Mouse (Mus musculus): ENCODE results near the gene Ap1b1. TPM values are rescaled to one million over a fixed set of nuclear protein-coding genes. Genes with fewer than 3 reads are reported as not detected.
A peak's percentile ranks its signal among the peaks of the same experiment; 100 is the strongest.

The Ap1b1 gene
- polyA plus RNA-seq, 1 experiment from 2014 or later, result 73.6 TPM

DNA sequence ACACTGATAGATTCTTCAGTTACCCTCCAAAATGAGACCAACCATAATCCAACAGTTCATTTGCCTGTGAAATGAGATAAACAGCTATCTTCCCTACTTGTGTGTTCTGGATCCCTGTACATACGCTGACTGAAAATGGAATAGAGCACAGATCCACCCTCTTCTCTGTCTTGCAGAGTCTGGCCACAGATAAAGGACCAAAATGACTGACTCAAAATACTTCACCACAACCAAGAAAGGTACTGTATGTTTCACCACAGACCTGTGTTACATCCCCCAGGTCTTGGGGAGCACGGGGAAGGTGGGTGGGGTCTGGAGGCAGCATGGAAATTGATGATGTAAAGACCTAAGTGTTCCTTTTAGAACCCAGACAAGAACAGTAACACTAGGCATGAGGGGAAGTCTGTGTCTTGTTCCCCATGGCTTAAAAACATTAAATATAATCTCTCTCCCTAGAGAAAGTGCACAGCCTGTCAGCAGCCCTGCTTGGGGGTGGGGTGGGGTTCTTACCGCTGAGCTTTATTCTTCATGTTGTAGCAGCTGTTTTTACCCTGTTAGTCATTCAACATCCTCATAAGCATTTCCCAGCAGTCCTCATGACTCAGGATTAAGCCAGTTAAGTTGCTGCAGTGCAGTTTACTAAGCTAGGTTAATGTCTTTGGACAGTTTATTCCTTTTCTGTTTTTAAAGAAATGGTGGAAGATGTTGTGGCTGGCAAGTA lies 22.9 kb downstream of the Ap1b1 start:
- H3K27ac ChIP-seq (ENCODE audit: low read depth, low read length), result no peak overlapping the region
- ATAC-seq (ENCODE audit: insufficient read depth, low FRiP score, low TSS enrichment) (no peak), DNase-seq (ENCODE audit: low spot score) (no peak)
- 90% methylated on average over 3 of the region's 3 CpGs for WGBS
- no peak overlapping the region for H3K4me3 ChIP-seq (ENCODE audit: low read depth, low read length)
- peaks cover 3% of the 10 kb centered on the region; the same call in 1 of the 2 replicates for H3K36me3 ChIP-seq (ENCODE audit: control insufficient read depth, insufficient read depth, low read length)
- H3K4me1 ChIP-seq (ENCODE audit: control insufficient read depth, insufficient read depth, low read length), result no peaks in the 10 kb centered on the region
- no peaks in the 10 kb centered on the region for H3K27me3 ChIP-seq (ENCODE audit: control insufficient read depth, insufficient read depth, low read length)
- no peaks in the 10 kb centered on the region for H3K9me3 ChIP-seq (ENCODE audit: control insufficient read depth, low read length)
- no peak overlapping the region for H3K4me2 ChIP-seq (ENCODE audit: low read depth)
- no peak overlapping the region for H3K9ac ChIP-seq (ENCODE audit: low read length)

DNA sequence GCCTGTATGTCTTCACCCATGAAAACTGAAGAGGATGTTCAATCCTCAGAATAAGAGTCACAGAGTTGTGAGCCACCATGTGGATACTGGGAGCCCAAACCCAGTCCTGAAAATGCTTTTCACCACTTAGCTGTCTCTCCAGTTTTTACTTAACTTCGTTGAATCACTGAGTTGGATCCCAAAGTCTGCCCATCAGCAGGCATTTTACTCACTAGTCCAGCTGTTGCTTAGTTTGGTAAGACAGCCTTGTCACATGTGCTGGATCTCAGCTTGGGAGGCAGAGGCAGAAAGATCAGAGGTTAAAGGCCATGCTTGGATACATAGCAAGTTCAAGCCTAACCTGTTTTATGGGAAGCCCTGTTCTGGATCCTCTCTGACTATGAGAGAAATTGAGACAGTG lies 23.6 kb downstream of the Ap1b1 start:
- Histone ChIP-seq H3K27ac (ENCODE audit: low read depth, low read length) (no peak overlapping the region), H3K4me3 (ENCODE audit: low read depth, low read length) (no peak overlapping the region), H3K4me1 (ENCODE audit: control insufficient read depth, insufficient read depth, low read length) (no peaks in the 10 kb centered on the region), H3K4me2 (ENCODE audit: low read depth) (no peak overlapping the region), H3K27me3 (ENCODE audit: control insufficient read depth, insufficient read depth, low read length) (no peaks in the 10 kb centered on the region), H3K9ac (ENCODE audit: low read length) (no peak overlapping the region), H3K36me3 (ENCODE audit: control insufficient read depth, insufficient read depth, low read length) (peaks cover 6% of the 10 kb centered on the region; the same call in 1 of the 2 replicates), H3K9me3 (ENCODE audit: control insufficient read depth, low read length) (no peaks in the 10 kb centered on the region)
- ATAC-seq (ENCODE audit: insufficient read depth, low FRiP score, low TSS enrichment) (no peak), DNase-seq (ENCODE audit: low spot score) (no peak)
- 94% methylated on average over 1 of the region's 1 CpGs for WGBS

DNA sequence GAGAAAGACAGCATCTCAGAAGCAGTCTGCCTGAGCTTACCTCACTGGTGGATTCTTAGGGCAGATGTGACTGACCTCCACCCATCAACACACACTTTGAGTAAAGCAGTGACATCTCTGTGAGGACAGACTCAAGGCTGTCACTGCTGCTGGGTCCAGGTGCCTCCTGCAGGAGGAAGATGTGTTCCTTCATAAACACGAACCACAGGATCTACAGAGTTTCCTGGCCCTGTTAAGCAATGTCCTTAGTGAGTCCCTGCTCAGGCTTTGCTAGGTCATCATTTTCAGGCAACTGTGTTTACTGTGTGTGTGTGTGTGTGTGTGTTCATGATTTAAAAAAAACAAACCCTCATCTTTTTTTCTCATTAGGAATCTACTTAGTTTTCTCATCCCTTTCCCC lies 24.9 kb downstream of the Ap1b1 start:
- ATAC-seq (ENCODE audit: insufficient read depth, low FRiP score, low TSS enrichment), result no peak
- no peak for DNase-seq (ENCODE audit: low spot score)
- H3K27me3 ChIP-seq (ENCODE audit: control insufficient read depth, insufficient read depth, low read length), result no peaks in the 10 kb centered on the region
- H3K27ac ChIP-seq (ENCODE audit: low read depth, low read length), result no peak overlapping the region
- no peak overlapping the region for H3K4me2 ChIP-seq (ENCODE audit: low read depth)
- no peak overlapping the region for H3K9ac ChIP-seq (ENCODE audit: low read length)
- peaks cover 9% of the 10 kb centered on the region; the same call in 1 of the 2 replicates for H3K36me3 ChIP-seq (ENCODE audit: control insufficient read depth, insufficient read depth, low read length)
- no peaks in the 10 kb centered on the region for H3K4me1 ChIP-seq (ENCODE audit: control insufficient read depth, insufficient read depth, low read length)
- no peak overlapping the region for H3K4me3 ChIP-seq (ENCODE audit: low read depth, low read length)
- 80% methylated on average over 1 of the region's 1 CpGs for WGBS
- no peaks in the 10 kb centered on the region for H3K9me3 ChIP-seq (ENCODE audit: control insufficient read depth, low read length)

DNA sequence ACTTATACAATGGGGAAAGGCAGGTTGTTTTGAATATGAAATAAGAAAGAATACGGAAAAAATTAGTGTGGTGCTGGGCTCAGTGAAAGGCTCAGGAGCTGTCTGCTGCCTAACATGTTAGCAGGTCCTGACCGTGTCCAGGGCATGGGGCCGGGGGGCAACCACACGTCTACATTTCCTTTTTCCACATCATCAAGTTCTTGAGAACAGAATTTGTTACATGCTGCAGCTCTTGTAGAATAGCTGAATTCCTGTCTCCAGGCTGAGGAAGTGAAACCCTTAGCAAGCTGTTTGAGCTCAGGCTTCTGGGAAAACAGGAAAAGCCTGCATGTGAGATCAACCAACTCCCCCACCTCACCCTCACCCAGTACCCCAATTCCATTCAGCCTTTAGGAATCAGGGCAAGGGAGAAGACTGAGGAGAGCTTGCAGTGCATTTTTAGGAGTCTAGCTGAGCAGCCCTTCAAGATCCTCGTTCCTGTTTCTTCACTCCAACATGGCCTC lies 25.6 kb downstream of the Ap1b1 start:
- no peak for DNase-seq (ENCODE audit: low spot score)
- WGBS, result 91% methylated on average over 5 of the region's 5 CpGs
- no peak overlapping the region for H3K4me3 ChIP-seq (ENCODE audit: low read depth, low read length)
- no peaks in the 10 kb centered on the region for H3K4me1 ChIP-seq (ENCODE audit: control insufficient read depth, insufficient read depth, low read length)
- H3K9me3 ChIP-seq (ENCODE audit: control insufficient read depth, low read length), result no peaks in the 10 kb centered on the region
- H3K4me2 ChIP-seq (ENCODE audit: low read depth), result no peak overlapping the region
- H3K36me3 ChIP-seq (ENCODE audit: control insufficient read depth, insufficient read depth, low read length), result peaks cover 14% of the 10 kb centered on the region
- H3K27ac ChIP-seq (ENCODE audit: low read depth, low read length), result no peak overlapping the region
- H3K9ac ChIP-seq (ENCODE audit: low read length), result no peak overlapping the region
- ATAC-seq (ENCODE audit: insufficient read depth, low FRiP score, low TSS enrichment), result no peak
- H3K27me3 ChIP-seq (ENCODE audit: control insufficient read depth, insufficient read depth, low read length), result no peaks in the 10 kb centered on the region

DNA sequence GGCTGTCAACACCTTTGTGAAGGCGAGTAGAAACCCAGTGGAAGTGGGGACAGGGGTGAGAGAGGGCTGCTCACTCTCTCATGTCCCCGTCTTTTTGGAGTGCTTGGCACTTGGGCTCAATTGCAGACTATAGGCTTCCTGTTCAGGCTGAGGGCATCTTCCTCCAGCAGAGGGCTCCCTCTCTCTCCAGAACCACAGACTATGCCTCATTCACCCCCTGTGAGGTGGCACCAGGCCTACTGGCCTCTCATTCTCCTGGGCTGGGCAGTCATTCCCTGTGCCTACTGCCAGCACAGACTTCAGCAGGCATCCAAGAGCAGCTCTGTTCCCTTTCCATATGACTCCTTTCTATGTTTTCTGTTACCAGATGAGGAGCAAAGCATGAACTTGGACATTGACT lies 29.1 kb downstream of the Ap1b1 start:
- peaks cover 20% of the 10 kb centered on the region for H3K36me3 ChIP-seq (ENCODE audit: control insufficient read depth, insufficient read depth, low read length)
- no peaks in the 10 kb centered on the region for H3K27me3 ChIP-seq (ENCODE audit: control insufficient read depth, insufficient read depth, low read length)
- H3K27ac ChIP-seq (ENCODE audit: low read depth, low read length), result no peak overlapping the region
- no peak overlapping the region for H3K9ac ChIP-seq (ENCODE audit: low read length)
- DNase-seq (ENCODE audit: low spot score) (peak; percentile 42), ATAC-seq (ENCODE audit: insufficient read depth, low FRiP score, low TSS enrichment) (no peak)
- no peaks in the 10 kb centered on the region for H3K4me1 ChIP-seq (ENCODE audit: control insufficient read depth, insufficient read depth, low read length)
- H3K9me3 ChIP-seq (ENCODE audit: control insufficient read depth, low read length), result no peaks in the 10 kb centered on the region
- H3K4me3 ChIP-seq (ENCODE audit: low read depth, low read length), result no peak overlapping the region
- H3K4me2 ChIP-seq (ENCODE audit: low read depth), result no peak overlapping the region
- WGBS, result 60% methylated on average over 2 of the region's 2 CpGs

DNA sequence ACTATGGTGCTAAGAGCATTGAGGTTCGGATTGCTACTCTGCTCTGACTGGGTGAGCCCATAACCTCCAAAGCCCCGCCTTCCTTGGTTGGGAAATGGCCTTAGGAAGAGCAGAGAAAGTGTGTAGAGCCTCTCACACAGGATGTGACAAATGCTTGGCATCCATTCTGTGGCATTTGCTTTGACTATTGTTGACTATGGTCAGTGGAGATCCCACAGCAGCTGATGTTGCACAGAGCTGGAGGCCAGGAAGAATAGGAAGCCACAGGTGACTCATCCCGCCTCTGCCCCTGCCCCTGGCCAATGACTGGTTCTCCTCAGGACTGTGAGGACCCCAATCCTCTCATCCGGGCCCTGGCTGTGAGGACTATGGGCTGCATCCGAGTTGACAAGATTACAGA lies 29.7 kb downstream of the Ap1b1 start:
- Histone ChIP-seq H3K4me3 (ENCODE audit: low read depth, low read length) (no peak overlapping the region), H3K27me3 (ENCODE audit: control insufficient read depth, insufficient read depth, low read length) (no peaks in the 10 kb centered on the region), H3K4me1 (ENCODE audit: control insufficient read depth, insufficient read depth, low read length) (no peaks in the 10 kb centered on the region), H3K4me2 (ENCODE audit: low read depth) (no peak overlapping the region), H3K9me3 (ENCODE audit: control insufficient read depth, low read length) (no peaks in the 10 kb centered on the region), H3K27ac (ENCODE audit: low read depth, low read length) (no peak overlapping the region), H3K36me3 (ENCODE audit: control insufficient read depth, insufficient read depth, low read length) (peaks cover 21% of the 10 kb centered on the region), H3K9ac (ENCODE audit: low read length) (no peak overlapping the region)
- WGBS, result 93% methylated on average over 5 of the region's 5 CpGs
- no peak for ATAC-seq (ENCODE audit: insufficient read depth, low FRiP score, low TSS enrichment)
- DNase-seq (ENCODE audit: low spot score), result no peak

DNA sequence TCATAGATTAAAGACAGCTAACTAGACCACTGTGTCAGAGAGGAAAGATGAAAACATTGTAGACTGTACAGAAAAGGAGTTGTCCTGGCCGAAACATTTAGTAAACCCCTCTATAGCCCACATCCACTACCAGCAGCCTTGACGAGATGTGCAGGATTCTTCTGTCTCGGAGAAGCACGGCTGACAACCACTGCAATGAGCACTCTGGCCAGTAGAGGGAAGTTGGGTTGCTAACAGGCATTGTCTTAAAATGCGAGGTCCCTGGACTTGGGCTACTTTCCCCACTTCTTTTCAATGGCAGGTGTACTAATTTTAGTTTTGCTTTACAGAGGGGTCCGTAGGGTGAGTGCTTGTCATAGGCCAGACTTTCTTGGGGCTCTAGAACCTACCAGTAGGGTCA lies 30.9 kb downstream of the Ap1b1 start:
- Histone ChIP-seq H3K9me3 (ENCODE audit: control insufficient read depth, low read length) (no peaks in the 10 kb centered on the region), H3K27ac (ENCODE audit: low read depth, low read length) (no peak overlapping the region), H3K4me3 (ENCODE audit: low read depth, low read length) (no peak overlapping the region), H3K27me3 (ENCODE audit: control insufficient read depth, insufficient read depth, low read length) (no peaks in the 10 kb centered on the region), H3K36me3 (ENCODE audit: control insufficient read depth, insufficient read depth, low read length) (peaks cover 21% of the 10 kb centered on the region), H3K4me1 (ENCODE audit: control insufficient read depth, insufficient read depth, low read length) (no peaks in the 10 kb centered on the region), H3K4me2 (ENCODE audit: low read depth) (no peak overlapping the region), H3K9ac (ENCODE audit: low read length) (no peak overlapping the region)
- DNase-seq (ENCODE audit: low spot score), result no peak
- no peak for ATAC-seq (ENCODE audit: insufficient read depth, low FRiP score, low TSS enrichment)
- 75% methylated on average over 6 of the region's 6 CpGs for WGBS

DNA sequence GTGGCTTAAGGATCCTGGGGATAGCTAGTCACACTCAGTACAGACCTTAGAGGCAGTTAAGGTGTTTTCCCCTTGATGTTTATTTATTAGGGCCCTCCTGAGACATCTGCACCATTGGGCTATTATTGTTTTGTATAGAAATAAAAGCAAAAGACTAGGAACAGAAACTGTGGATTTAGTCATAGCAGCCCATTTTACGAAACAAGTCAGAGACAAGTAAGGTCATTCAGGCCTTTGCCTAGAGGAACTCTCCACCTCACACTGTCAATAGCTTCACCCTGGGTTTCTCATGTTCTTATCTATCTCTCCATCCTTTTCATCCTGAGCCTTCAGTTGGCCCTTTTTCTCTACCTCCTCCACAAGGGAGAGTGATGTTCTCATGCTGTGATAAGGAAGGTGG lies 38.5 kb downstream of the Ap1b1 start:
- no peaks in the 10 kb centered on the region for H3K27me3 ChIP-seq (ENCODE audit: control insufficient read depth, insufficient read depth, low read length)
- 100% methylated on average over 1 of the region's 1 CpGs for WGBS
- no peak for ATAC-seq (ENCODE audit: insufficient read depth, low FRiP score, low TSS enrichment)
- no peak overlapping the region for H3K4me3 ChIP-seq (ENCODE audit: low read depth, low read length)
- no peaks in the 10 kb centered on the region for H3K4me1 ChIP-seq (ENCODE audit: control insufficient read depth, insufficient read depth, low read length)
- H3K27ac ChIP-seq (ENCODE audit: low read depth, low read length), result no peak overlapping the region
- H3K9ac ChIP-seq (ENCODE audit: low read length), result no peak overlapping the region
- H3K9me3 ChIP-seq (ENCODE audit: control insufficient read depth, low read length), result no peaks in the 10 kb centered on the region
- DNase-seq (ENCODE audit: low spot score), result no peak
- H3K4me2 ChIP-seq (ENCODE audit: low read depth), result no peak overlapping the region
- H3K36me3 ChIP-seq (ENCODE audit: control insufficient read depth, insufficient read depth, low read length), result peaks cover 10% of the 10 kb centered on the region

DNA sequence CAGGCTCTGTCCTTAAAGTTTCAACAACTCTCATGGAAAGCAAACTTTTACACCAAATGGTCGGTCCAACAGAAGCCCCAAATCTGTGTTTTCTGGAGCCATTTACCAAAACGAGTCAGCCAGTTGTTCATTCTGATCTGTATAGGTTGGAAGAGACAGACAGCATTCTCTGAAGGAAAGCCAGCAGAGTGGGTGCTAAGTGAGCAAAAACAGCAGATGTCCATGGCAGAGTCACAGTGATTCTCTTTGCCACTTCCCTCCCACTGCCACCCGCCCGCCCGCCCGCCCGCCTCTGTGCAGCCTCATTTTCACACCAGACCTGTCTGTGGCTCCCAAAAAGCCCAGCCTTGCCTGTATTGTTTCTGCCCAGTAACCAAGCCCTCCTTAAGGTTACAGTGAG lies 41.6 kb downstream of the Ap1b1 start:
- peaks cover 8% of the 10 kb centered on the region for H3K36me3 ChIP-seq (ENCODE audit: control insufficient read depth, insufficient read depth, low read length)
- no peak overlapping the region for H3K27ac ChIP-seq (ENCODE audit: low read depth, low read length)
- no peak overlapping the region for H3K9ac ChIP-seq (ENCODE audit: low read length)
- H3K27me3 ChIP-seq (ENCODE audit: control insufficient read depth, insufficient read depth, low read length), result no peaks in the 10 kb centered on the region
- DNase-seq (ENCODE audit: low spot score) (no peak), ATAC-seq (ENCODE audit: insufficient read depth, low FRiP score, low TSS enrichment) (no peak)
- H3K4me2 ChIP-seq (ENCODE audit: low read depth), result no peak overlapping the region
- H3K4me1 ChIP-seq (ENCODE audit: control insufficient read depth, insufficient read depth, low read length), result no peaks in the 10 kb centered on the region
- whole genome bisulfite sequencing, result 83% methylated on average over 7 of the region's 7 CpGs
- H3K9me3 ChIP-seq (ENCODE audit: control insufficient read depth, low read length), result no peaks in the 10 kb centered on the region
- H3K4me3 ChIP-seq (ENCODE audit: low read depth, low read length), result no peak overlapping the region
